Mouse (Mus musculus): Measurements from ENCODE around the gene Nup205.
A peak's percentile ranks its signal among the peaks of the same experiment; 100 is the strongest.

Nup205 gene

GRCm38 (mm10) chr6:35251807-35252476, 74.7 kb downstream of the Nup205 start:
- DNase-seq (ENCODE audit: low spot score in 2 of 2) = no peak

- DNase-seq (ENCODE audit: low spot score in 2 of 2) = peak; percentile 89 to 91
These were observed 75.5 kb downstream of the Nup205 start for GRCm38 (mm10) chr6:35252477-35253346.

- no peak for DNase-seq (ENCODE audit: low spot score in 2 of 2)
These were observed 76.3 kb downstream of the Nup205 start for GRCm38 (mm10) chr6:35253474-35253873.

GRCm38 (mm10) chr6:35254136-35254904, 77.1 kb downstream of the Nup205 start:
- no peak for DNase-seq (ENCODE audit: low spot score in 2 of 2)

GRCm38 (mm10) chr6:35255017-35255416, 77.8 kb downstream of the Nup205 start:
- no peak for DNase-seq (ENCODE audit: low spot score in 2 of 2)

- peak; percentile 40 to 50 for DNase-seq (ENCODE audit: low spot score in 2 of 2)
These were observed 79.5 kb downstream of the Nup205 start for GRCm38 (mm10) chr6:35256691-35257090.

- no peak for DNase-seq (ENCODE audit: low spot score in 2 of 2)
These were observed 80.5 kb downstream of the Nup205 start for GRCm38 (mm10) chr6:35257626-35258190.

- DNase-seq (ENCODE audit: low spot score in 2 of 2) = no peak
These were observed 81.7 kb downstream of the Nup205 start for GRCm38 (mm10) chr6:35258922-35259321.

GRCm38 (mm10) chr6:35259526-35259925, 82.3 kb downstream of the Nup205 start:
- no peak for DNase-seq (ENCODE audit: low spot score in 2 of 2)

- DNase-seq (ENCODE audit: low spot score in 2 of 2) = no peak
These were observed 83.3 kb downstream of the Nup205 start for GRCm38 (mm10) chr6:35260531-35260930.

GRCm38 (mm10) chr6:35265580-35266278, 88.5 kb downstream of the Nup205 start:
- DNase-seq (ENCODE audit: low spot score in 2 of 2) = no peak

GRCm38 (mm10) chr6:35268711-35269110, 91.5 kb downstream of the Nup205 start:
- DNase-seq (ENCODE audit: low spot score in 2 of 2) = no peak

GRCm38 (mm10) chr6:35269643-35270042, 92.4 kb downstream of the Nup205 start:
- no peak for DNase-seq (ENCODE audit: low spot score in 2 of 2)

GRCm38 (mm10) chr6:35271094-35271855, 94.1 kb downstream of the Nup205 start:
- DNase-seq (ENCODE audit: low spot score in 2 of 2) = peak; percentile 39 to 45

- no peak for DNase-seq (ENCODE audit: low spot score in 2 of 2)
These were observed 94.9 kb downstream of the Nup205 start for GRCm38 (mm10) chr6:35271868-35272765.

- DNase-seq (ENCODE audit: low spot score in 2 of 2) = no peak
These were observed 96.3 kb downstream of the Nup205 start for GRCm38 (mm10) chr6:35273391-35274082.

- DNase-seq (ENCODE audit: low spot score in 2 of 2) = no peak
These were observed 100.8 kb downstream of the Nup205 start for GRCm38 (mm10) chr6:35277903-35278587.

- DNase-seq (ENCODE audit: low spot score in 2 of 2) = no peak
These were observed 102.1 kb downstream of the Nup205 start for GRCm38 (mm10) chr6:35279306-35279705.
